ENCODE assay signal across 30 mouse cellular contexts in the genomic region with DNA sequence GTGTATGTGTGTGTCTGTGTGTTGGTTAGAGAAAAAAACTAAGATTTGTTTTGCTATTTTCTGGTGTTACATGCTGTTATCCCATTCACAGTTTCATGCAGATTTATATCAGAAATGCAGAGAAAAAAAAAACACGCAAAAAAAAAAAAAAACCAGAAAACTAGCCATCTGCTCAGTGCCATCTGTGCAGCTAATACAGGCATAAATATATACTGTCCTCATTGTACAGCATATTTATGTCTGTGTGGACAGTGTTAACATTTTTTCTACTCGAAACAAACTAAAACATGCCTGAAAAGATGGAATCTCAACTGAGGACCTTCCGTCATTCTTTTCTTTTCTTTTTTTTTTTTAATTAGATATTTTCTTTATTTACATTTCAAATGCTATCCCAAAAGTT.
DNase-seq lines count a peak whose midpoint lies in the region; ATAC-seq lines count a peak whose summit lies in the region.
"Had no signal": no experiment of that assay in that cellular context is flagged by ENCODE, and none has a peak within 500 bp of the region (broad histone marks: within the 10 kb centered on the region; RNA-seq: fewer than 3 reads in every experiment).

No protein-coding gene starts in this region.

- H3K4me1 ChIP-seq in forebrain, embryonic 15.5 days = no peaks in the 10 kb centered on the region
- no peaks in the 10 kb centered on the region for H3K4me1 ChIP-seq in forebrain, embryonic 11.5 days (replicated peaks; ENCODE audit: control insufficient read depth, insufficient read depth, low read length)
- no peaks in the 10 kb centered on the region for H3K4me1 ChIP-seq in forebrain, embryonic 16.5 days (replicated peaks; ENCODE audit: control insufficient read depth, insufficient read depth, low read length)
- H3K4me1 ChIP-seq: embryonic facial prominence, embryonic 10.5 days; embryonic facial prominence, embryonic 13.5 days; heart, embryonic 10.5 days; heart, embryonic 13.5 days had no signal

- H3K4me3 ChIP-seq in forebrain, embryonic 15.5 days = no peak overlapping the region
- H3K4me3 ChIP-seq in forebrain, embryonic 11.5 days (ENCODE audit: low read depth, low read length) = no peak overlapping the region
- no peak overlapping the region for H3K4me3 ChIP-seq in forebrain, embryonic 16.5 days (replicated peaks; ENCODE audit: low read length)
- H3K4me3 ChIP-seq: embryonic facial prominence, embryonic 10.5 days; embryonic facial prominence, embryonic 13.5 days; erythroblast, embryonic 14.5 days; heart, adult 2 months; heart, embryonic 10.5 days; heart, embryonic 13.5 days had no signal

- no peaks in the 10 kb centered on the region; the same call in 1 of the 2 replicates for H3K9me3 ChIP-seq in forebrain, embryonic 15.5 days
- H3K9me3 ChIP-seq in forebrain, embryonic 11.5 days (ENCODE audit: control insufficient read depth, low read length) = peaks cover 4% of the 10 kb centered on the region; the same call in 1 of the 2 replicates
- H3K9me3 ChIP-seq in forebrain, embryonic 16.5 days (ENCODE audit: control insufficient read depth, low read length) = peaks cover 9% of the 10 kb centered on the region; the same call in 1 of the 2 replicates

- peak; percentile 72 for ATAC-seq in cerebellum, adult (ENCODE audit: insufficient number of reproducible peaks, low FRiP score, low TSS enrichment)
- peak; percentile 61; the same call in 1 of the 2 replicates for ATAC-seq in forebrain, embryonic 15.5 days (replicated peaks)
- no peak for ATAC-seq in forebrain, embryonic 11.5 days (replicated peaks; ENCODE audit: low FRiP score)
- ATAC-seq in forebrain, embryonic 16.5 days = peak; percentile 72
- ATAC-seq in megakaryocyte-erythroid progenitor cell, adult 5-6 weeks (replicated peaks; ENCODE audit: low FRiP score, low TSS enrichment, poor library complexity, severe bottlenecking) = no peak
- ATAC-seq: activated CD4-positive, CD25-positive, alpha-beta regulatory T cell, adult 4 months; hindbrain, postnatal 0 days; inflammation-experienced regulatory T-cells, adult 6 months; intestine, embryonic 16.5 days had no signal

- H3K36me3 ChIP-seq in forebrain, embryonic 15.5 days = no peaks in the 10 kb centered on the region
- no peaks in the 10 kb centered on the region for H3K36me3 ChIP-seq in forebrain, embryonic 11.5 days (ENCODE audit: control insufficient read depth, insufficient read depth, low read length)
- no peaks in the 10 kb centered on the region for H3K36me3 ChIP-seq in forebrain, embryonic 16.5 days (ENCODE audit: control insufficient read depth, insufficient read depth)
- H3K36me3 ChIP-seq: embryonic facial prominence, embryonic 10.5 days; heart, embryonic 13.5 days had no signal

- no peaks in the 10 kb centered on the region for H3K27me3 ChIP-seq in forebrain, embryonic 15.5 days
- H3K27me3 ChIP-seq in forebrain, embryonic 11.5 days (ENCODE audit: control insufficient read depth, insufficient read depth, low read length) = no peaks in the 10 kb centered on the region
- no peaks in the 10 kb centered on the region for H3K27me3 ChIP-seq in forebrain, embryonic 16.5 days (replicated peaks; ENCODE audit: control insufficient read depth, insufficient read depth, low read length)
- H3K27me3 ChIP-seq: embryonic facial prominence, embryonic 13.5 days; heart, embryonic 13.5 days had no signal

- H3K4me2 ChIP-seq in forebrain, embryonic 15.5 days (replicated peaks) = no peak overlapping the region
- H3K4me2 ChIP-seq in forebrain, embryonic 11.5 days (ENCODE audit: low read depth, low read length, severe bottlenecking) = no peak overlapping the region
- no peak overlapping the region for H3K4me2 ChIP-seq in forebrain, embryonic 16.5 days (ENCODE audit: low read length)
- H3K4me2 ChIP-seq: embryonic facial prominence, embryonic 13.5 days; heart, embryonic 13.5 days; hindbrain, embryonic 14.5 days had no signal

- H3K27ac ChIP-seq in forebrain, embryonic 15.5 days (replicated peaks) = no peak overlapping the region
- no peak overlapping the region for H3K27ac ChIP-seq in forebrain, embryonic 11.5 days (ENCODE audit: low read depth, low read length)
- no peak overlapping the region for H3K27ac ChIP-seq in forebrain, embryonic 16.5 days (ENCODE audit: low read length)
- H3K27ac ChIP-seq: embryonic facial prominence, embryonic 10.5 days; embryonic facial prominence, embryonic 13.5 days; heart, adult 2 months; heart, embryonic 10.5 days; heart, embryonic 13.5 days; hindbrain, embryonic 14.5 days; hindbrain, postnatal 0 days had no signal

- no peak for DNase-seq in cerebellum, adult 9-11 months
- DNase-seq in forebrain, embryonic 11.5 days (ENCODE audit: low spot score) = no peak
- DNase-seq in brain, adult 2 months (ENCODE audit: low read depth, low spot score) = peak; percentile 64
- no peak for DNase-seq in testis, postnatal 14 days (ENCODE audit: low spot score)
- DNase-seq: adrenal gland, adult 8-10 months; adrenal gland, postnatal 36 days; cerebellum, adult 11 months; cerebellum, postnatal 10 days; cerebellum, postnatal 36 days; embryo, embryonic 11 days; gastrocnemius, postnatal 10 days; gastrocnemius, postnatal 36 days; heart, adult 2 months; heart, postnatal 14 days; heart, postnatal 4 days; kidney, adult 18-20 months had no signal

- 66% methylated on average over 3 of the region's 3 CpGs for WGBS in forebrain, embryonic 15.5 days
- 92% methylated on average over 3 of the region's 3 CpGs for WGBS in forebrain, embryonic 11.5 days
- WGBS in forebrain, embryonic 16.5 days = 63% methylated on average over 3 of the region's 3 CpGs

- H3K9ac ChIP-seq in forebrain, embryonic 15.5 days (replicated peaks) = no peak overlapping the region
- no peak overlapping the region for H3K9ac ChIP-seq in forebrain, embryonic 11.5 days (ENCODE audit: low read length)
- no peak overlapping the region for H3K9ac ChIP-seq in forebrain, embryonic 16.5 days (replicated peaks; ENCODE audit: low read depth, low read length)
- H3K9ac ChIP-seq: embryonic facial prominence, embryonic 13.5 days; heart, embryonic 13.5 days; hindbrain, embryonic 14.5 days had no signal

Comparison
In these comparisons a context has a peak if more than half of its experiments do, and no peak if none do; other contexts are left out.
1. ATAC-seq: peak in cerebellum, adult (single experiment), forebrain, embryonic 15.5 days (single experiment) and forebrain, embryonic 16.5 days (single experiment); none in forebrain, embryonic 11.5 days (single experiment) and megakaryocyte-erythroid progenitor cell, adult 5-6 weeks (single experiment).